ENCODE assay signal across 19 mouse cellular contexts in the genomic region with DNA sequence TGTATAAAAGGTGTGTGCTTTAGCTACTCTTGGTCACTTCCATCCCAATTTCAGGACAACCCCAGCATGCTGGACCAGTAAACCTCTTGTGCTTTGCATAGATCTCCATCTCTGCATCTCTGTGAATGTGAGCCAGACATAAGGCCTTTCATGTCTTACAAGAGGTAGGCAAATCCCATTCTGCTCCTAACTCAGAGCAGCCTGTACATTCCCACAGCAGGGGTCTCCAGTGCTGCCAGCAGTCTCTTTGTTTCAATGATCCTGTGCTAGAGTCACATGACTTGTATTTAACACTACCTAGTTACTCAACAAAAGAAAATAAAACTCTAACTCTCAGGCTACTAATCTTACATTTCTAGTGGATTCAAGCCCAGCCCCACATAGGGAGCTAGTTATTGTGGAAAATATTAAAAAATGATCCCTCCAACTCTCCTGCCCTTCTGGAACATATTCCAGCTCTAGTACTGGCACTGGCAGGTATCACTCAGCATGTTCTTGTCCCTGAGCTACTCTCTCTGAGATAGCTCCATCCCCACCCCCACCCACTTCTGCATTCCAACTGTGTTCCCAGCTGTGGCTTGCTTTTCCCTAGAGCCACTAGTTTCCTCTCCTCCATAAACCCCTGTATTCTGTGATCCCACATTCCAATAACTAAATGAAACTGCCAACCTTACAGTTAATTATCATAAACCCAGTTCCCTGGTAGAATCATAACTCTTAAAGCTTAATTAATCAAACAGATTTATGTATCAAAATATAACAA. TPM values are rescaled to one million over a fixed set of nuclear protein-coding genes. Genes with fewer than 3 reads are reported as not detected.
DNase-seq lines count a peak whose midpoint lies in the region; ATAC-seq and TF ChIP-seq lines count a peak whose summit lies in the region.
"Not testable (repeated sequence)": the region's sequence is repeated elsewhere in the genome, so short reads cannot be mapped to it uniquely, and the experiment has no call there.
"Had no signal": no experiment of that assay in that cellular context is flagged by ENCODE, and none has a peak within 500 bp of the region (broad histone marks: within the 10 kb centered on the region; RNA-seq: fewer than 3 reads in every experiment).

No protein-coding gene starts in this region.

- not testable (repeated sequence) for H3K27me3 ChIP-seq in forebrain, embryonic 11.5 days (ENCODE audit: control insufficient read depth, insufficient read depth, low read length); forebrain, embryonic 14.5 days (replicated peaks; ENCODE audit: control insufficient read depth, insufficient read depth, low read length); intestine, embryonic 14.5 days (replicated peaks; ENCODE audit: control insufficient read depth, insufficient read depth, low read length); limb, embryonic 14.5 days (ENCODE audit: control insufficient read depth, insufficient read depth, low read length); neural tube, embryonic 13.5 days

- H3K36me3 ChIP-seq in forebrain, embryonic 11.5 days (ENCODE audit: control insufficient read depth, insufficient read depth, low read length); forebrain, embryonic 14.5 days (ENCODE audit: control insufficient read depth, insufficient read depth, low read length); intestine, embryonic 14.5 days (ENCODE audit: control insufficient read depth, insufficient read depth, low read length); limb, embryonic 14.5 days (ENCODE audit: control insufficient read depth, insufficient read depth, low read length); neural tube, embryonic 13.5 days: not testable (repeated sequence)

- not testable (repeated sequence) for TF ChIP-seq POLR2A in limb, embryonic 14.5 days (IDR thresholded peaks at IDR 0.05; ENCODE audit: borderline replicate concordance, extremely low read depth, insufficient read depth, insufficient read length)

- ATAC-seq in forebrain, embryonic 11.5 days (replicated peaks; ENCODE audit: low FRiP score), result peak; percentile 73
- ATAC-seq in forebrain, embryonic 14.5 days, result peak; percentile 58; the same call in 1 of the 2 replicates
- not testable (repeated sequence) for ATAC-seq in intestine, embryonic 14.5 days (replicated peaks; ENCODE audit: low FRiP score, low TSS enrichment, low read depth)
- ATAC-seq in limb, embryonic 14.5 days (ENCODE audit: low FRiP score, low read depth), result peak; percentile 57
- peak; percentile 50; the same call in 1 of the 2 replicates for ATAC-seq in neural tube, embryonic 13.5 days (ENCODE audit: low read depth)

- not testable (repeated sequence) for H3K4me3 ChIP-seq in forebrain, embryonic 11.5 days (ENCODE audit: low read depth, low read length); forebrain, embryonic 14.5 days (ENCODE audit: low read depth, low read length); intestine, embryonic 14.5 days (ENCODE audit: low read depth, low read length); limb, embryonic 14.5 days (replicated peaks; ENCODE audit: low read length); neural tube, embryonic 13.5 days

- H3K9me3 ChIP-seq in forebrain, embryonic 11.5 days (ENCODE audit: control insufficient read depth, low read length); forebrain, embryonic 14.5 days (replicated peaks; ENCODE audit: control insufficient read depth, low read length); intestine, embryonic 14.5 days (ENCODE audit: control insufficient read depth, low read length); limb, embryonic 14.5 days (ENCODE audit: control insufficient read depth, low read length); neural tube, embryonic 13.5 days: not testable (repeated sequence)

- not testable (repeated sequence) for H3K27ac ChIP-seq in forebrain, embryonic 11.5 days (ENCODE audit: low read depth, low read length); forebrain, embryonic 14.5 days (ENCODE audit: low read depth, low read length); intestine, embryonic 14.5 days (ENCODE audit: low read depth); limb, embryonic 14.5 days (replicated peaks; ENCODE audit: low read depth, low read length); neural tube, embryonic 13.5 days (replicated peaks)

- H3K9ac ChIP-seq in forebrain, embryonic 11.5 days (ENCODE audit: low read length); forebrain, embryonic 14.5 days (ENCODE audit: low read length); intestine, embryonic 14.5 days (ENCODE audit: low read length); limb, embryonic 14.5 days (ENCODE audit: low read depth, low read length, severe bottlenecking); neural tube, embryonic 13.5 days: not testable (repeated sequence)

- not testable (repeated sequence) for H3K4me1 ChIP-seq in forebrain, embryonic 11.5 days (replicated peaks; ENCODE audit: control insufficient read depth, insufficient read depth, low read length); forebrain, embryonic 14.5 days (ENCODE audit: control insufficient read depth, insufficient read depth, low read length); intestine, embryonic 14.5 days (replicated peaks; ENCODE audit: control insufficient read depth, insufficient read depth, low read length); limb, embryonic 14.5 days (ENCODE audit: control insufficient read depth, insufficient read depth, low read length); neural tube, embryonic 13.5 days (replicated peaks)

- H3K4me2 ChIP-seq in forebrain, embryonic 11.5 days (ENCODE audit: low read depth, low read length, severe bottlenecking); forebrain, embryonic 14.5 days (ENCODE audit: low read length); intestine, embryonic 14.5 days (ENCODE audit: low read length); limb, embryonic 14.5 days (replicated peaks; ENCODE audit: low read depth, low read length, severe bottlenecking); neural tube, embryonic 13.5 days: not testable (repeated sequence)

- DNase-seq in ES-CJ7 (ENCODE audit: low read depth, low spot score) (peak; percentile 78), ZHBTc4 (ENCODE audit: low read depth, low spot score) (peak; percentile 80)
- peak; percentile 5 to 15 for DNase-seq in cerebellum, postnatal 14 days
- not testable (repeated sequence) for DNase-seq in forebrain, embryonic 11.5 days (ENCODE audit: low spot score); limb, embryonic 14.5 days (ENCODE audit: low spot score)
- peak; percentile 15 for DNase-seq in forebrain, embryonic 14.5 days (ENCODE audit: low spot score)
- DNase-seq in intestine, embryonic 14.5 days (ENCODE audit: low spot score), result peak; percentile 27

RNA-seq across cellular contexts. Expression of a gene that starts 32.6 kb away (rescaled TPM):
- polyA plus RNA-seq in forebrain, embryonic 11.5 days (2014; fragmentation: Nextera tagmentation; extraction: Ambion mirVana), result not detected in 2 replicates
- not detected in 2 replicates for polyA plus RNA-seq in forebrain, embryonic 14.5 days (2014; fragmentation: Nextera tagmentation; extraction: Ambion mirVana)
- polyA plus RNA-seq in intestine, embryonic 14.5 days (2014; fragmentation: Nextera tagmentation; extraction: Ambion mirVana), result not detected in 2 replicates
- polyA plus RNA-seq in limb, embryonic 14.5 days (2012; rRNA removed), result not detected in 2 replicates
- polyA plus RNA-seq in limb, embryonic 14.5 days (2014; fragmentation: Nextera tagmentation; extraction: Ambion mirVana), result not detected in 2 replicates
- not detected in 2 replicates for polyA plus RNA-seq in neural tube, embryonic 13.5 days (2015; fragmentation: Nextera tagmentation; extraction: Ambion mirVana)
- polyA plus RNA-seq: cerebellum, adult 2 months; embryonic facial prominence, embryonic 10.5 days; embryonic facial prominence, embryonic 13.5 days; erythroblast, embryonic 14.5 days; forebrain, embryonic 16.5 days; heart, embryonic 11.5 days; heart, embryonic 14.5 days; heart, postnatal 0 days; hindbrain, embryonic 12.5 days; hindbrain, embryonic 16.5 days; intestine, embryonic 16.5 days had no signal

RNA-seq across cellular contexts. Expression of a gene that starts 54.6 kb away (rescaled TPM):
- polyA plus RNA-seq in forebrain, embryonic 11.5 days (2014; fragmentation: Nextera tagmentation; extraction: Ambion mirVana), result 299 and 379 TPM in 2 replicates
- 233 and 285 TPM in 2 replicates for polyA plus RNA-seq in forebrain, embryonic 14.5 days (2014; fragmentation: Nextera tagmentation; extraction: Ambion mirVana)
- polyA plus RNA-seq in intestine, embryonic 14.5 days (2014; fragmentation: Nextera tagmentation; extraction: Ambion mirVana), result 513 and 539 TPM in 2 replicates
- 183 and 322 TPM in 2 replicates for polyA plus RNA-seq in limb, embryonic 14.5 days (2012; rRNA removed)
- 456 and 519 TPM in 2 replicates for polyA plus RNA-seq in limb, embryonic 14.5 days (2014; fragmentation: Nextera tagmentation; extraction: Ambion mirVana)
- polyA plus RNA-seq in neural tube, embryonic 13.5 days (2015; fragmentation: Nextera tagmentation; extraction: Ambion mirVana), result 273 and 274 TPM in 2 replicates
